Mouse (Mus musculus): ENCODE data around the gene Hpse2.

DNA sequence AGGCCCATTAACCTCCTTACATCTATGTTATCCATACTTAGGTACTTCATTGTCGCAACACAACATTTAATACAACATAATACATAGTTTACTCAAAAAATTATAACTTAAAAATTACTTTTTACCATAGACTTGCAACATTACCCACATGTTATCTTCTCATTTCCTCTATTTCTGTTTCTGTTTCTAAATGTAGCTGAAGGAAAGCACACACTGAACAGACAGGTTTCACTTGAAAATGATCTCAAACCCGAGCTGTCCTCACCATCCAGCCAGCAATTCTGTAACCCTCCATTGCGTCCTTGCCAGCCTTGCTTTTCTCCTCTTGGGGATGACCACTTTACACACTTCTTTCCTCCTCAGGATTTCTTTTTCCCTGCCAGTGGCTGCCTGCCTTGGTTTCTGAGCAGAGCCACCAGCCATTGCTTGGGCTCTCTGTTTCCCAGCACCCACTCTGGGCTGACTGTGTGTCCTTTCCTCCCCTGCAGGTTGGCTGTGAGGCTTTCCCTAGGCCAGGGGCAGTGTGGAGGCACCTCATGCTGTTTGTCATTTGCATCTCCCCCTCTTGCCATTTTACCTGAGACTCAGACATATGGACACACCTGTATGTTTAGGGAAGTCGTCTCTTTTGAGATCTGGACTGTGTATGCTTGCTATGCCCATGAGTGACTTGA, 548.4 kb downstream of the Hpse2 start:
- TF ChIP-seq CTCF (IDR thresholded peaks at IDR 0.05; ENCODE audit: low read depth, low read length) (no peak), POLR2A (IDR thresholded peaks at IDR 0.05; ENCODE audit: insufficient read depth, low read length) (no peak), EP300 (IDR thresholded peaks at IDR 0.05; ENCODE audit: insufficient read depth, low read depth, low read length) (no peak)
